Mouse (Mus musculus) neural tube, embryonic 13.5 days (tissue): ENCODE measurements around the gene Mepce. TPM values are rescaled to one million over a fixed set of nuclear protein-coding genes. Genes with fewer than 3 reads are reported as not detected.
A peak's percentile ranks its signal among the peaks of the same experiment; 100 is the strongest.

ENCODE experiments used
- ATAC-seq: fragments of 200-750 bp; cut with Nextera tagmentation; 2 replicates; pipeline ENCODE4 v1.8.0; 2017; ENCODE audit warnings: low read depth, mild to moderate bottlenecking, moderate TSS enrichment, moderate library complexity
- H3K27ac ChIP-seq: fragments of 300-500 bp; sonication (generic); replicated peaks from 2 replicates; pipeline ENCODE4 v1.5.1; 2015; ENCODE audit warnings: moderate library complexity, mild to moderate bottlenecking, inconsistent platforms
- H3K27me3 ChIP-seq: fragments of 300-500 bp; sonication (generic); 2 replicates; pipeline ENCODE4 v1.6.1; 2015; ENCODE audit warnings: mild to moderate bottlenecking, inconsistent platforms
- H3K36me3 ChIP-seq: fragments of 300-500 bp; sonication (generic); 2 replicates; pipeline ENCODE4 v1.6.1; 2015; ENCODE audit warnings: mild to moderate bottlenecking, inconsistent platforms
- H3K4me1 ChIP-seq: fragments of 300-500 bp; sonication (generic); replicated peaks from 2 replicates; pipeline ENCODE4 v1.6.1; 2015; ENCODE audit warnings: inconsistent platforms
- H3K4me2 ChIP-seq: fragments of 300-500 bp; sonication (generic); 2 replicates; pipeline ENCODE4 v1.6.1; 2015; ENCODE audit warnings: inconsistent platforms, mild to moderate bottlenecking, moderate library complexity
- H3K4me3 ChIP-seq: fragments of 300-500 bp; sonication (generic); 2 replicates; pipeline ENCODE4 v1.5.1; 2015; ENCODE audit warnings: mild to moderate bottlenecking, inconsistent platforms
- H3K9ac ChIP-seq: fragments of 300-500 bp; sonication (generic); 2 replicates; pipeline ENCODE4 v1.6.1; 2015; ENCODE audit warnings: moderate library complexity, mild to moderate bottlenecking, inconsistent platforms
- H3K9me3 ChIP-seq: fragments of 300-500 bp; sonication (generic); 2 replicates; pipeline ENCODE4 v1.6.1; 2016; ENCODE audit warnings: inconsistent platforms
- WGBS: fragments of 180-500 bp; shearing (Covaris S2); methylation state at CpG from one replicate; pipeline ENCODE4 v1.1.7; 2015; 5-methylcytosine and 5-hydroxymethylcytosine counted together
- polyA plus RNA-seq: library from polyadenylated mRNA; unstranded; fragments of >200 nt; fragmentation: Nextera tagmentation; extraction: Ambion mirVana; gene quantifications from 2 replicates; pipeline ENCODE4 v1.2.1, GENCODE M21; 2015

The Mepce gene
- polyA plus RNA-seq, 1 experiment from 2014 or later = 9.9 TPM

- peaks cover 53% of the 10 kb centered on the region for H3K4me1 ChIP-seq
These were observed 2.1 kb downstream of the Mepce start for GRCm38 (mm10) chr5:137785164-137786031.

GRCm38 (mm10) chr5:137784546-137784945, 2.9 kb downstream of the Mepce start:
- Histone ChIP-seq H3K9ac (peak overlapping the region; percentile 97), H3K4me3 (peak overlapping the region; percentile 87), H3K36me3 (peaks cover 50% of the 10 kb centered on the region), H3K9me3 (no peaks in the 10 kb centered on the region), H3K4me1 (peaks cover 62% of the 10 kb centered on the region), H3K27ac (peak overlapping the region; percentile 99; the same call in 1 of the 2 replicates), H3K27me3 (peaks cover 7% of the 10 kb centered on the region; the same call in 1 of the 2 replicates), H3K4me2 (peak overlapping the region; percentile 95)
- WGBS = 82% methylated on average over 14 of the region's 14 CpGs
- ATAC-seq = no peak

More at GRCm38 (mm10) chr5:137785164-137786031, 2.1 kb downstream of the Mepce start:
- peak overlapping the region; percentile 97 for H3K9ac ChIP-seq
- H3K4me3 ChIP-seq = peak overlapping the region; percentile 87
- WGBS = 3% methylated on average over 57 of the region's 62 CpGs
- H3K27me3 ChIP-seq = peaks cover 7% of the 10 kb centered on the region; the same call in 1 of the 2 replicates
- H3K9me3 ChIP-seq = no peaks in the 10 kb centered on the region
- ATAC-seq = peak; percentile 16
- peak overlapping the region; percentile 99 for H3K27ac ChIP-seq
- H3K4me2 ChIP-seq = peak overlapping the region; percentile 95
- peaks cover 46% of the 10 kb centered on the region for H3K36me3 ChIP-seq

- Histone ChIP-seq H3K4me3 (peak overlapping the region; percentile 87), H3K27ac (no peak overlapping the region), H3K4me2 (peak overlapping the region; percentile 95), H3K27me3 (peaks cover 3% of the 10 kb centered on the region; the same call in 1 of the 2 replicates), H3K9me3 (no peaks in the 10 kb centered on the region), H3K4me1 (peaks cover 65% of the 10 kb centered on the region), H3K36me3 (peaks cover 50% of the 10 kb centered on the region), H3K9ac (peak overlapping the region; percentile 97)
- 72% methylated on average over 9 of the region's 9 CpGs for WGBS
- no peak for ATAC-seq
These were observed 3.4 kb downstream of the Mepce start for GRCm38 (mm10) chr5:137783901-137784540.

GRCm38 (mm10) chr5:137782776-137783522, 4.5 kb downstream of the Mepce start:
- Histone ChIP-seq H3K9me3 (no peaks in the 10 kb centered on the region), H3K4me2 (peak overlapping the region; percentile 95), H3K4me1 (peaks cover 66% of the 10 kb centered on the region), H3K4me3 (peak overlapping the region; percentile 87), H3K9ac (peak overlapping the region; percentile 97), H3K36me3 (peaks cover 50% of the 10 kb centered on the region), H3K27me3 (no peaks in the 10 kb centered on the region), H3K27ac (no peak overlapping the region)
- 87% methylated on average over 13 of the region's 13 CpGs for WGBS
- no peak for ATAC-seq

- no peak overlapping the region for H3K9ac ChIP-seq
- no peak overlapping the region for H3K4me3 ChIP-seq
- no peaks in the 10 kb centered on the region for H3K27me3 ChIP-seq
- 0 out of 2 replicates have a peak overlapping the region, but pooled peaks have one; percentile 95 for H3K4me2 ChIP-seq
- H3K4me1 ChIP-seq = peaks cover 66% of the 10 kb centered on the region
- WGBS = 90% methylated on average over 7 of the region's 7 CpGs
- H3K27ac ChIP-seq = no peak overlapping the region
- H3K36me3 ChIP-seq = peaks cover 50% of the 10 kb centered on the region
- H3K9me3 ChIP-seq = no peaks in the 10 kb centered on the region
- no peak for ATAC-seq
These were observed 5.8 kb downstream of the Mepce start for GRCm38 (mm10) chr5:137781661-137782060.

GRCm38 (mm10) chr5:137779053-137779933, 8.2 kb downstream of the Mepce start:
- Histone ChIP-seq H3K9ac (peak overlapping the region; percentile 96), H3K27me3 (no peaks in the 10 kb centered on the region), H3K4me2 (peak overlapping the region; percentile 98), H3K36me3 (peaks cover 43% of the 10 kb centered on the region), H3K27ac (peak overlapping the region; percentile 94), H3K4me1 (peaks cover 61% of the 10 kb centered on the region), H3K9me3 (no peaks in the 10 kb centered on the region), H3K4me3 (peak overlapping the region; percentile 99)
- WGBS = 1% methylated on average over 75 of the region's 83 CpGs
- ATAC-seq = peak; percentile 40

GRCm38 (mm10) chr5:137778635-137779034, 8.8 kb downstream of the Mepce start, which contains the start of gene Ppp1r35:
TSS of gene Ppp1r35 (plus strand) at chr5:137778849.
- H3K9me3 ChIP-seq = no peaks in the 10 kb centered on the region
- peaks cover 54% of the 10 kb centered on the region for H3K4me1 ChIP-seq
- WGBS = under 1% methylated on average over 31 of the region's 31 CpGs
- peaks cover 37% of the 10 kb centered on the region for H3K36me3 ChIP-seq
- no peaks in the 10 kb centered on the region for H3K27me3 ChIP-seq
- ATAC-seq = peak; percentile 96
- peak within 1 kb of the TSS; percentile 96 for H3K9ac ChIP-seq
- H3K4me2 ChIP-seq = peak within 1 kb of the TSS; percentile 98
- peak within 1 kb of the TSS; percentile 99 for H3K4me3 ChIP-seq
- peak within 1 kb of the TSS; percentile 94 for H3K27ac ChIP-seq

GRCm38 (mm10) chr5:137777267-137777845, 10.1 kb downstream of the Mepce start:
- no peak for ATAC-seq

GRCm38 (mm10) chr5:137776408-137776918, 11.0 kb downstream of the Mepce start:
- 48% methylated on average over 5 of the region's 5 CpGs for WGBS
- Histone ChIP-seq H3K9ac (no peak overlapping the region), H3K4me1 (peaks cover 33% of the 10 kb centered on the region), H3K27me3 (no peaks in the 10 kb centered on the region), H3K4me3 (no peak overlapping the region), H3K27ac (no peak overlapping the region), H3K36me3 (peaks cover 15% of the 10 kb centered on the region), H3K9me3 (no peaks in the 10 kb centered on the region), H3K4me2 (no peak overlapping the region)
- no peak for ATAC-seq

More at GRCm38 (mm10) chr5:137777267-137777845, 10.1 kb downstream of the Mepce start:
- H3K4me1 ChIP-seq = peaks cover 42% of the 10 kb centered on the region
- H3K36me3 ChIP-seq = peaks cover 24% of the 10 kb centered on the region
- H3K27me3 ChIP-seq = no peaks in the 10 kb centered on the region
- H3K4me2 ChIP-seq = no peak overlapping the region; the same call in 1 of the 2 replicates
- 72% methylated on average over 7 of the region's 7 CpGs for WGBS
- H3K9me3 ChIP-seq = no peaks in the 10 kb centered on the region
- H3K27ac ChIP-seq = peak overlapping the region; percentile 90; the same call in 1 of the 2 replicates
- no peak overlapping the region for H3K4me3 ChIP-seq
- no peak overlapping the region for H3K9ac ChIP-seq

- no peak overlapping the region for H3K9ac ChIP-seq
- H3K4me1 ChIP-seq = peaks cover 28% of the 10 kb centered on the region
- H3K4me2 ChIP-seq = no peak overlapping the region
- H3K27ac ChIP-seq = no peak overlapping the region
- ATAC-seq = no peak
- no peaks in the 10 kb centered on the region for H3K27me3 ChIP-seq
- H3K36me3 ChIP-seq = peaks cover 8% of the 10 kb centered on the region
- H3K4me3 ChIP-seq = no peak overlapping the region
- H3K9me3 ChIP-seq = no peaks in the 10 kb centered on the region
- WGBS = 91% methylated on average over 2 of the region's 2 CpGs
These were observed 11.7 kb downstream of the Mepce start for GRCm38 (mm10) chr5:137775587-137776290.
